Mouse (Mus musculus) myocyte (in vitro differentiated cells): Measurements from ENCODE around the gene Shf. TPM values are rescaled to one million over a fixed set of nuclear protein-coding genes. Genes with fewer than 3 reads are reported as not detected.

Source experiments
- H3K27me3 ChIP-seq: one replicate; pipeline ENCODE4 v1.6.1; 2011; ENCODE audit not compliant: control insufficient read depth, insufficient read depth, insufficient read length
- H3K36me3 ChIP-seq: one replicate; pipeline ENCODE4 v1.6.1; 2011; ENCODE audit not compliant: control insufficient read depth, insufficient read depth
- H3K4me2 ChIP-seq: one replicate; pipeline ENCODE4 v1.6.1; 2011; ENCODE audit warnings: low read depth, control low read depth
- H3K4me3 ChIP-seq: one replicate; pipeline ENCODE4 v1.5.1; 2011; ENCODE audit warnings: mild to moderate bottlenecking, control low read depth, moderate library complexity
- H3K79me2 ChIP-seq: one replicate; pipeline ENCODE4 v1.6.1; 2011; ENCODE audit not compliant: control insufficient read depth, insufficient read depth
- H3ac ChIP-seq: one replicate; pipeline ENCODE4 v1.6.1; 2011; ENCODE audit not compliant: control insufficient read depth, insufficient read length
- CEBPB ChIP-seq: IDR thresholded peaks from 2 replicates; pipeline ENCODE4 v1.6.1; 2011; ENCODE audit warnings: mild to moderate bottlenecking, moderate library complexity; ENCODE audit not compliant: poor library complexity, insufficient read depth, severe bottlenecking
- E2F4 ChIP-seq: IDR thresholded peaks from one replicate; pipeline ENCODE4 v1.6.1; 2011; ENCODE audit warnings: mild to moderate bottlenecking, control low read depth, moderate library complexity; ENCODE audit not compliant: insufficient read depth
- MAX ChIP-seq: IDR thresholded peaks from one replicate; pipeline ENCODE4 v1.6.1; 2011; ENCODE audit warnings: low read depth, mild to moderate bottlenecking, control low read depth
- MYOD1 ChIP-seq, 3 experiments: IDR thresholded peaks; one replicate each; pipeline ENCODE4 v1.6.1; 2011; ENCODE audit warnings: control low read depth in 2 of 3, low read depth in 2 of 3, mild to moderate bottlenecking in 2 of 3, moderate library complexity in 1 of 3; ENCODE audit not compliant: insufficient read length in 2 of 3, control insufficient read depth in 1 of 3
- MYOG ChIP-seq, 3 experiments: IDR thresholded peaks; one replicate each; pipeline ENCODE4 v1.6.1; 2011; ENCODE audit warnings: control low read depth in 2 of 3, low read depth in 2 of 3, mild to moderate bottlenecking in 2 of 3; ENCODE audit not compliant: insufficient read length in 2 of 3, control insufficient read depth in 1 of 3, insufficient read depth in 1 of 3
- POLR2A ChIP-seq: IDR thresholded peaks from one replicate; pipeline ENCODE4 v1.6.1; 2011; ENCODE audit warnings: low read depth, mild to moderate bottlenecking, control low read depth, moderate library complexity; ENCODE audit not compliant: insufficient read length
- POLR2AphosphoS2 ChIP-seq: IDR thresholded peaks from one replicate; pipeline ENCODE4 v1.6.1; 2011; ENCODE audit warnings: low read depth, control low read depth; ENCODE audit not compliant: insufficient read length
- REST ChIP-seq: IDR thresholded peaks from one replicate; pipeline ENCODE4 v1.6.1; 2011; ENCODE audit warnings: mild to moderate bottlenecking, control low read depth, moderate library complexity; ENCODE audit not compliant: insufficient read depth, insufficient read length
- SRF ChIP-seq: IDR thresholded peaks from one replicate; pipeline ENCODE4 v1.6.1; 2011; ENCODE audit warnings: low read depth; ENCODE audit not compliant: control insufficient read depth, insufficient read length
- TCF12 ChIP-seq: IDR thresholded peaks from one replicate; pipeline ENCODE4 v1.6.1; 2011; ENCODE audit warnings: mild to moderate bottlenecking, control low read depth; ENCODE audit not compliant: poor library complexity, insufficient read depth, severe bottlenecking
- TCF3 ChIP-seq: IDR thresholded peaks from one replicate; pipeline ENCODE4 v1.6.1; 2011; ENCODE audit warnings: low read depth, control low read depth; ENCODE audit not compliant: insufficient read length
- USF1 ChIP-seq: IDR thresholded peaks from one replicate; pipeline ENCODE4 v1.6.1; 2011; ENCODE audit warnings: low read depth, mild to moderate bottlenecking, control low read depth, moderate library complexity
- polyA plus RNA-seq: library from polyadenylated mRNA; unstranded; fragments of >200 nt; fragmentation: generic; extraction: Trizol; gene quantifications from one replicate; pipeline ENCODE4 v1.2.1, GENCODE M21; 2012; ENCODE audit warnings: missing spikeins

The Shf gene
- polyA plus RNA-seq, 1 experiment, result 48.5 TPM

- Histone ChIP-seq H3K79me2 (no peaks in the 10 kb centered on the region), H3K36me3 (peaks cover 10% of the 10 kb centered on the region), H3K27me3 (no peaks in the 10 kb centered on the region), H3K4me2 (no peak overlapping the region), H3K4me3 (no peak overlapping the region), H3ac (no peak overlapping the region)
- TF ChIP-seq MYOD1 (IDR thresholded peaks at IDR 0.05; ENCODE audit: control insufficient read depth in 1 of 3, insufficient read length in 2 of 3, low read depth in 2 of 3) (no peak), SRF (no peak), REST (no peak), POLR2A (no peak), MAX (no peak), TCF3 (no peak), E2F4 (no peak), POLR2AphosphoS2 (no peak), CEBPB (no peak), TCF12 (no peak), MYOG (IDR thresholded peaks at IDR 0.05; ENCODE audit: control insufficient read depth in 1 of 3, insufficient read depth in 1 of 3, insufficient read length in 2 of 3, low read depth in 2 of 3) (no peak), USF1 (no peak)
Measured at GRCm38 (mm10) chr2:122354191-122354929, 14.6 kb downstream of the Shf start.

- H3ac ChIP-seq, result no peak overlapping the region
- peaks cover 10% of the 10 kb centered on the region for H3K36me3 ChIP-seq
Measured at GRCm38 (mm10) chr2:122353765-122354164, 15.2 kb downstream of the Shf start.

GRCm38 (mm10) chr2:122352992-122353391 is 16.0 kb downstream of the Shf start:
- Histone ChIP-seq H3ac (no peak overlapping the region), H3K4me2 (no peak overlapping the region), H3K4me3 (no peak overlapping the region), H3K36me3 (peaks cover 10% of the 10 kb centered on the region), H3K79me2 (no peaks in the 10 kb centered on the region), H3K27me3 (no peaks in the 10 kb centered on the region)
- TF ChIP-seq POLR2AphosphoS2 (no peak), E2F4 (no peak), CEBPB (no peak), TCF3 (no peak), POLR2A (no peak)

More at GRCm38 (mm10) chr2:122353765-122354164, 15.2 kb downstream of the Shf start:
- no peak for TF ChIP-seq USF1
- Histone ChIP-seq H3K4me2 (no peak overlapping the region), H3K27me3 (no peaks in the 10 kb centered on the region), H3K79me2 (no peaks in the 10 kb centered on the region), H3K4me3 (no peak overlapping the region)

- TF ChIP-seq MYOG (IDR thresholded peaks at IDR 0.05; ENCODE audit: control insufficient read depth in 1 of 3, insufficient read depth in 1 of 3, insufficient read length in 2 of 3, low read depth in 2 of 3) (no peak), E2F4 (no peak), CEBPB (no peak), REST (no peak)
- Histone ChIP-seq H3K79me2 (no peaks in the 10 kb centered on the region), H3K4me3 (no peak overlapping the region), H3ac (no peak overlapping the region), H3K27me3 (no peaks in the 10 kb centered on the region), H3K36me3 (peaks cover 10% of the 10 kb centered on the region), H3K4me2 (no peak overlapping the region)
Measured at GRCm38 (mm10) chr2:122351931-122352329, 17.0 kb downstream of the Shf start.

GRCm38 (mm10) chr2:122351156-122351930 is 17.6 kb downstream of the Shf start:
- peaks cover 10% of the 10 kb centered on the region for H3K36me3 ChIP-seq
- no peak overlapping the region for H3K4me2 ChIP-seq
- H3ac ChIP-seq, result no peak overlapping the region
- no peak for TF ChIP-seq CEBPB
- TF ChIP-seq POLR2A, result no peak
- TF ChIP-seq REST, result no peak
- TF ChIP-seq TCF12, result no peak
- no peak for TF ChIP-seq MYOD1 (IDR thresholded peaks at IDR 0.05; ENCODE audit: control insufficient read depth in 1 of 3, insufficient read length in 2 of 3, low read depth in 2 of 3)
- TF ChIP-seq E2F4, result no peak
- TF ChIP-seq POLR2AphosphoS2, result no peak
- TF ChIP-seq SRF, result no peak
- no peak for TF ChIP-seq TCF3
- TF ChIP-seq MAX, result no peak
- TF ChIP-seq MYOG (IDR thresholded peaks at IDR 0.05; ENCODE audit: control insufficient read depth in 1 of 3, insufficient read depth in 1 of 3, insufficient read length in 2 of 3, low read depth in 2 of 3), result no peak
- TF ChIP-seq USF1, result no peak
- H3K79me2 ChIP-seq, result no peaks in the 10 kb centered on the region
- no peak overlapping the region for H3K4me3 ChIP-seq
- H3K27me3 ChIP-seq, result no peaks in the 10 kb centered on the region
